Mouse (Mus musculus): ENCODE results near the gene Cfap100.

- TF ChIP-seq POLR2A (IDR thresholded peaks at IDR 0.05; ENCODE audit: insufficient read depth, low read length) (no peak), EP300 (IDR thresholded peaks at IDR 0.05; ENCODE audit: insufficient read depth, low read depth, low read length) (no peak)
Observed at GRCm38 (mm10) chr6:90358142-90358541, 70.5 kb downstream of the Cfap100 start.

Measured in ES-Bruce4 (cell line).